Mouse (Mus musculus) CD4-positive helper T cell, adult 2 months (primary cell): ENCODE data around the gene Akap2.

Experiments used
- DNase-seq: peaks from one replicate; pipeline ENCODE4 v3.0.0-alpha.2; 2012; ENCODE audit warnings: low read depth, missing footprints, low spot score

The Akap2 gene

DNA sequence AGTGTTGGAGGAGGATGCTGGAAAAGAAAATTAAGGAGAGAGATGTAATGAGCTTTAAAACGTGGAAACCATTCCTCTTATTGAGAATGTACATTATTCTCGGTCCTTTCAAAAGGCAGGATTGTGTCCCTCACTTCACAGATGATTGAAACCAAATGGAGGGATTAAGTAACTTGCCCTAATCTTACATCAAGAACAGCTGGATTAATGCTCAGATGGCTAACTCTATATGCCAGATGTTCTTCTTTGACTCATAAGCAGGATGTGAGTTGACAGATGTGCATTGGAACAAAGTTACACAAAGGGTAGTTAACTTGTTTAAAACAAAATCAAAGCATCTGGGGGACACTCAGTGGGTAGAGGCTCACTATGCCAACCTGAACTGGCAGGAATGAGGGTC is 189.3 kb downstream of the Akap2 start:
- DNase-seq = no peak

GRCm38 (mm10) chr4:57908860-57909259 is 191.4 kb downstream of the Akap2 start:
- DNase-seq = no peak

DNA sequence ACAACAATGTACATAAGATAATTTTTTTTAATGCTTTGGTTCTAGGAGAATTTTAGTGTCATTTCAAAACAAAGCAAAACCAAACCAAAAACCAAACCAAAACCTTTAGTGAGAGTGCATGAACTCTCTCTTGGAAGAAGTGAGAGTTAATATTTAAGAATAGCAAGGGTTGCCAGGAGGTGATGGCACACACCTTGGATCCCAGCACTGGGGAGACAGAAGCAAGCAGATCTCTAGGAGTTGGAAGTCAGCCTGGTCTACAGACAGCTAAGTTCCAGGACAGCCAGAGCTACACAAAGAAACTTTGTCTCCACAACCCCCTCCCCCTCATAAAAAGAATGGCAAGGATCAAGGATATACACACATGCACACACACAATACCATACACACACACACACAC is 195.6 kb downstream of the Akap2 start:
- DNase-seq = no peak

- DNase-seq = no peak
Measured at GRCm38 (mm10) chr4:57914193-57915190, 197.0 kb downstream of the Akap2 start.

DNA sequence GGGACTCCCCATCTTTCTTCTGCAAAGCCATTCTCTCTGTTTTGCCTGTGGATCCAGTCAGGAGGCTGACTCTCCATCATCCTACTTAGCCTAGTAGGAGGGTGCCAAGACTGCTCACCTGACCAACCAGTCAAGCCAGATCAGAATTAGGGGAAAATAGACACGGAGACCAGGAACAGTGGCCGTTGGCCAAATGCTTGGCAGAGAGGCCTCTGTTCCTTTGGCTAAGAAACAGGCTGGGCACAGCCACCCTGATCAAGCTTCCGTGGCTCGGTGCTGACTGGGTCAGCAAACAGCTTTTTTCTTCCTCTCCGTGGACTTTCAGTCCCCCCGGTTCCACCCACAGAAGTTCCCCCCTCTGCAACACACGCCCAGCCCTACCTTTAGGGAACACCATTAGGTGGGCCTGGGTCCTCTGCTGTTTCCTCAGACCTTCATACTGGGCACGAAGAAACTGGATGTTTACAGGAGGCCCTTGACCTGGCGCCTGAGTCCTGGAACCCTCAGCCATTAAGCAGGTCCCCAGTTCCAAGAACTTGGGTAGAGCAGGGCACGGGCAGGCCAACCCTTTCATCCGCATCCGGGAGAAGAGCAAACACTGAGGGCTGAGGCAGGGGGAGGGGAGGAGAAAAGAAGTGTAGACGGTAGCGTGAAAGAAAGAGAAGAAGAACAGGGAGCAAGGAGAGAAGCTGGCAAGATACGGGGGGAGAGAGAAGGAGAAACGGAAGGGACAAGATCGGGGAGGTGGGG is 197.9 kb downstream of the Akap2 start:
- peak; percentile 22 for DNase-seq

GRCm38 (mm10) chr4:57916201-57916661 is 198.8 kb downstream of the Akap2 start, which contains the start of gene D630039A03Rik:
Gene D630039A03Rik, minus strand, starts transcription at chr4:57916297.
- DNase-seq = peak; percentile 60

DNA sequence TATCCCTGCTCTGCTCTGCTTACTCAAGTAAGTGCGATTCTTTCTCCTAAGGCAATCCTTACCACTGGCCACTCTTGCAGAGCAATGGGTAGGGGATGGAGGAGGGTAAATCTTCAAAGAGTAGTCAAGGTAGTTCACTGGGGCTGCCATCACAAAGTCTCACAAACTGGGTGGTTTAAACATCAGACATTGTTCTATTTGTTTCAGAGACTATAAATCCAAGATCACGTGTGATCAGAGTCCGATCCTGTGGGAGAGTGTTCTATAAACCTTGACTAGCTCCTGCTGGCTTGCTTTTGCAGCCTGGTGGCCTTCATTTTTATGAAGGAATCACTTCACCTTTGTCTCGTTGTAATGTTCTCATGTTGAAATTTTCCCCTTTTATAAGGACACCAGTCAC is 199.3 kb downstream of the Akap2 start:
- no peak for DNase-seq

- no peak for DNase-seq
Measured at GRCm38 (mm10) chr4:57919494-57920423, 202.3 kb downstream of the Akap2 start.

DNA sequence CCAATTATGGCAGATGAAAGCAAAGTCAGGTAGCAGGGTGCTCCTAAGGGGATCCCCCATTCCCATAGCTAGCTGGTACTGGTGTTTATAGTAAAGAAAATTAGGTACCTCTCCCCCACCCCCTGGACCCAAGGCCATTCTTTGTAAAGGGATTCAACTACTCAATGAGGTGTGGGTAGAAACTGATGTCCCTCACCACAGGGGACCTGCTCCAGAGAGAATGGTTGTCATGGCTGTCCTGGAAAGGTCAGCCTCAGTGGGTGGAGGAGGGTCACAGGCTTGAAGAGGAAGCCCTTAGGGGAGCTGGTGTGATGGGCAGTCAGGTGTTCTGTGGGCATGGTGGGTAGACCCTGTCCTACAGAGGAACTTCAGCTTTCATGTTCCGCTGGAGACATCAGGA is 203.1 kb downstream of the Akap2 start:
- DNase-seq = no peak

DNA sequence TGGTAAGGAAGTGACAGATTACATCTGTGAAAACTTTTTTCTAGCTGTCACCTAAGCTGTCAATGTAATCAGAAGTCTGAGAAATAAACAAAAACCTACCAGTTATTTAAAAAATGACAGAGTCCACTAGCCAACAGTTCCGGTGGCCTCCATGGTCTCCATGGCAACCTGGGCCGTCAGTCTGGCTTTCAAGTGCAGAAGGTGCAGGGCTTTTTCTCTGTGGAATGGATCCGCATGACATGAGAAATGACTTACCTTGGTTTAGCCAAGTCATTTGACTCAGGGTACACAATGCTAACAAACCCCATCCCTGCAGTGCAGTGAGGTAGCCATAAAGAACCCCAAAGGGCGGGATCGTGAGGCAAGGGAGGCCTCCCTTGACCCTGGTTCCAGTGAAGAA is 204.7 kb downstream of the Akap2 start:
- no peak for DNase-seq

- no peak for DNase-seq
Measured at GRCm38 (mm10) chr4:57924556-57925071, 207.2 kb downstream of the Akap2 start.

DNA sequence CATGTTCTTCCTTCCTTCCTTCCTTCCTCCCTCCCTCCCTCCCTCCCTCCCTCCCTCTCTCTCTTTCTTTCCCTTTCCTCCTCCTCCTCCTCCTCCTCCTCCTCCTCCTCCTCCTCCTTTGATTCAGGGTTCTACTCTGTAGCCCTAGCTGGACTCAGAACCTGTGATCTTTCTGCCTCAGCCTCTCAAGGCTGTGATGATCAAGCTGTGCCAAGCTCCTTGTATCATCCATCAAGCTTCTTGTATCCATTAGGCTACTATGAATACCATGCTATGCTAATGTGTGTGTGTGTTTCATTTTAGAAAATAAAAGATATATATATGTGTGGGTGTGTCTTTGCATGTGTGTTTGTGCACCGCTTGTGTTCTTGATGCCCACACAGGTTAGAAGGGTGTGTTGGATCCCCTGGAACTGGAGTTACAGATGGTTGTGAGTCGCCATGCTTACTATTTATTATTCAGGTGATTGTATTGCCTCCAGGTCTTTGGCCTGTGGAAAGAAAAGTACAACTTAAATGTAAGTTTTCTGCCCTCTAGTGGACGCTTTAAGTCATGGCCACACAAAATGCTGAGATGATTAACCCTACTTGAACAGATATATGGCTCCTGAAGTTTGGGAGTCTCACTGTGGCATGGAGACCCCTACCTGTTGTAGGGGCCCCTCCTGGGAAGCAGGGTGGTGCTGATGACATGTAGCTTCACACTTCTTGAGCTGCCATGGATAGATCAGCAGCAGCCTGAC is 210.2 kb downstream of the Akap2 start:
- peak; percentile 44 for DNase-seq

DNA sequence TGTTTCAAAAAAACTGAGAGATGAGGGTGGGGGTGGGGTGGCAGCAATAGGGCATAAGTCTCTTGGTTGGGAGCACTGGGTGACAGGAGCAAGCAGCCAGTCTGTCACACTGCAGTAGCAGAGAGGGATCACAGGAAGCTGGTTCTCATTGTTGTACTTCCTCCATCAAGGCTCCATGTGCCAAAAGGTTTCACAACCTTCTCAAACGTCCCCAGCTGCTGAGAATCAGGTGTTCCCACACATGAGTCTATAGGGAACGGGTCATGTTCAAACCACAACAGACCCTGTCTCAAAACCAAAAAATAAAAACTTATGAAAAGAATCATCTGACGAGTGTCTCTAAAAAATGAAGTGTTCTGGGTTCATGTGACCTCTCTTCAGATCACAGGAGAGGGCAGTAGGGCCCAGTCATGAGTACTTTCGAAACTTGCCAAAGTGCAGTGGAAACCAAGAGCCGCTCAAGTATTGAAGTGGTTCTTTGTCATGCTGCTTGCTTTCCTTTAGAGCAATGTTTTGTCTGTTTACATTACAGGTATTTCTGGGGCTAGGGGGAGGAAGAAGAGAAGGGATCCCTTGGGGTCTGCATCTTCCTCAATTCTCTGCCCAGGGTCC is 213.2 kb downstream of the Akap2 start:
- no peak for DNase-seq

DNA sequence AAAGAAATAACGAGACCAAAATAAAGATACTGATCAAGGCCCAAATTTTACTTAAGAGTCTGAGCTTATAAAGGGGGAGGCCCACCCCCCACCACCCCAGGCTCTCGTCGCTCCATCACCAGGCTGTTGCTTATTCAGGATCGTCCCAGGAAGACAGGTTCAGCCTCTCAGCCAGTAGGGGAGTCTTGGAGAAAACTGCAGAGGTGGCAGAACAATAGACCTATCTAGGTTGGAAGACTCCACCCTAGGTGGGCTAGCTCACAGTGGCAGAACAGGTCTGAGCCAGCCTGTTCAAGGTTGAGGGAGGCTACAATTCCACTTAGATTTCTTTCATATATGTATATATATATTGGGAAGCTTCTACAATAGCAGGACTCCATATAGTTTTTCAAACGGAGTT is 216.7 kb downstream of the Akap2 start:
- DNase-seq = no peak

DNA sequence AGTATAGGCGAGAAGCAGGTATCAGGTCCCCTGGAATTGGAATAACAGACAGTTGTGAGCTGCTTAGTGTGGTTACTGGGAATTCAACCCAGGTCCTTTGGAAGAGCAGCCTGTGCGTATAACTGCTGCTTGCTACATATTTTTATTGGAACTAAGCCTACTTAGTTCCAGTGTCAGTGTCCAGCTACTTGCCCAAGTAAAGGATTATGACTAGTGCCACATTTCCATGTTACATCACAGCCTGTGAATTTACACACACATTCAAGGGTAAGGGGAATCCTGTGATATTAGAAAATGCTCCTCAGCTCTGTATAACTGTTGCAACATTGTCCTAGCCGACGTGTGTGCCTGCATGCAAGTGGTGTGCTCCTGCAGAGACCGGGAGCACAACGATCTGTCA is 219.8 kb downstream of the Akap2 start:
- no peak for DNase-seq

- DNase-seq = no peak
Measured at GRCm38 (mm10) chr4:57940631-57941030, 223.2 kb downstream of the Akap2 start.

GRCm38 (mm10) chr4:57942892-57943291 is 225.4 kb downstream of the Akap2 start:
- no peak for DNase-seq
